ENCODE assay signal across 13 mouse cellular contexts in the genomic region with DNA sequence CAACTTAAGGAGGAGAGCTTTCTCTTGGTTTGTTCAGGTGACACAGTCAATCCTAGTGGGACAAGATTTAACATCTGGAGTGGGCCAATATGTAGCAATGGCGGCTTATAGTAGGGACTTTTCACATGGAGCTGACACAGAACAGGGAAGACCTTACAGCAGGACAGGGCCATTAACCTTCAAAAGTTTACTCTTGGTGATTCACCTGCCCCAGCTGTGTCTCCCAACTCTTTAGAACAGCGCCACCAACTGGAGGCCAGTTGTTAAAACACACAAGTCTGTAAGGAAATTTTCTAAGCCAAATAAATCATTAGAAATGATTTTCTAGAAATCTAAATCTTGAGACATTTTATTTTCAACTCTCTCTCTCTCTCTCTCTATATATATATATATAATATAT. TPM values are rescaled to one million over a fixed set of nuclear protein-coding genes. Genes with fewer than 3 reads are reported as not detected.
A peak's percentile ranks its signal among the peaks of the same experiment; 100 is the strongest.
DNase-seq lines count a peak whose midpoint lies in the region; ATAC-seq lines count a peak whose summit lies in the region.
"Had no signal": no experiment of that assay in that cellular context is flagged by ENCODE, and none has a peak within 500 bp of the region (broad histone marks: within the 10 kb centered on the region; RNA-seq: fewer than 3 reads in every experiment).

No protein-coding gene starts in this region.

- no peak for ATAC-seq in heart, embryonic 12.5 days (ENCODE audit: insufficient number of reproducible peaks, low FRiP score)
- no peak for ATAC-seq in forebrain, embryonic 15.5 days (replicated peaks)

- intact Hi-C loops in left cerebral cortex, postnatal 25 days (cut with DNase I) = no loop called here

- H3K36me3 ChIP-seq in heart, embryonic 12.5 days = no peaks in the 10 kb centered on the region
- no peaks in the 10 kb centered on the region for H3K36me3 ChIP-seq in forebrain, embryonic 15.5 days
- H3K36me3 ChIP-seq: embryonic facial prominence, embryonic 15.5 days had no signal

- H3K9me3 ChIP-seq in heart, embryonic 12.5 days (replicated peaks) = peaks cover 7% of the 10 kb centered on the region
- H3K9me3 ChIP-seq in forebrain, embryonic 15.5 days = no peaks in the 10 kb centered on the region
- H3K9me3 ChIP-seq: embryonic facial prominence, embryonic 15.5 days had no signal

- no peak overlapping the region for H3K4me3 ChIP-seq in heart, embryonic 12.5 days
- no peak overlapping the region for H3K4me3 ChIP-seq in forebrain, embryonic 15.5 days
- H3K4me3 ChIP-seq: embryonic facial prominence, embryonic 15.5 days had no signal

- H3K4me2 ChIP-seq in heart, embryonic 12.5 days = no peak overlapping the region
- no peak overlapping the region for H3K4me2 ChIP-seq in forebrain, embryonic 15.5 days (replicated peaks)
- H3K4me2 ChIP-seq: embryonic facial prominence, embryonic 15.5 days; hindbrain, embryonic 14.5 days had no signal

- DNase-seq in heart, postnatal 4 days = peak; percentile 22
- peak; percentile 17 for DNase-seq in retina, postnatal 1 day
- no peak for DNase-seq in retina, embryonic 14.5 days (ENCODE audit: low spot score)
- DNase-seq in ZHBTc4 (ENCODE audit: low read depth, low spot score) = peak; percentile 90
- DNase-seq in lung, postnatal 36 days = peak; percentile 15
- no peak for DNase-seq in left cerebral cortex, postnatal 25 days (ENCODE audit: low spot score in 2 of 2)
- DNase-seq: cerebellum, adult 8-10 months; gastrocnemius, postnatal 14 days had no signal

- WGBS in heart, embryonic 12.5 days = 36% methylated on average over 2 of the region's 2 CpGs
- 56% methylated on average over 2 of the region's 2 CpGs for WGBS in forebrain, embryonic 15.5 days

- 0 out of 2 replicates have a peak, but pooled peaks cover 7% of the 10 kb centered on the region for H3K4me1 ChIP-seq in heart, embryonic 12.5 days (replicated peaks)
- peaks cover 3% of the 10 kb centered on the region; the same call in 1 of the 2 replicates for H3K4me1 ChIP-seq in forebrain, embryonic 15.5 days
- H3K4me1 ChIP-seq: embryonic facial prominence, embryonic 15.5 days had no signal

- H3K27me3 ChIP-seq in heart, embryonic 12.5 days (replicated peaks) = no peaks in the 10 kb centered on the region
- H3K27me3 ChIP-seq in forebrain, embryonic 15.5 days = no peaks in the 10 kb centered on the region
- H3K27me3 ChIP-seq: embryonic facial prominence, embryonic 15.5 days had no signal

- H3K27ac ChIP-seq in heart, embryonic 12.5 days (ENCODE audit: poor library complexity, severe bottlenecking) = no peak overlapping the region
- no peak overlapping the region for H3K27ac ChIP-seq in forebrain, embryonic 15.5 days (replicated peaks)
- H3K27ac ChIP-seq: embryonic facial prominence, embryonic 15.5 days; hindbrain, embryonic 14.5 days had no signal

- no peak overlapping the region for H3K9ac ChIP-seq in heart, embryonic 12.5 days
- H3K9ac ChIP-seq in forebrain, embryonic 15.5 days (replicated peaks) = no peak overlapping the region
- H3K9ac ChIP-seq: embryonic facial prominence, embryonic 15.5 days; hindbrain, embryonic 14.5 days had no signal

RNA-seq across cellular contexts. Expression of gene Fkbp4, which starts 28.8 kb away (rescaled TPM):
- total RNA-seq in heart, postnatal 4 days (2021) = 100 to 1,000 TPM; 199 to 200 TPM
- polyA plus RNA-seq in heart, embryonic 12.5 days (2016; fragmentation: Nextera tagmentation; extraction: Ambion mirVana) = 295 and 296 TPM in 2 replicates
- total RNA-seq in left cerebral cortex, postnatal 25 days (2021) = 100 to 1,000 TPM; 117 to 119 TPM
- 431 and 436 TPM in 2 replicates for polyA plus RNA-seq in forebrain, embryonic 15.5 days (2015; fragmentation: Nextera tagmentation; extraction: Ambion mirVana)

RNA-seq across cellular contexts. Expression of gene Itfg2, which starts 42.6 kb away (rescaled TPM):
- 10 to 100 TPM; 27.8 to 34.2 TPM for total RNA-seq in heart, postnatal 4 days (2021)
- 28.4 and 29.1 TPM in 2 replicates for polyA plus RNA-seq in heart, embryonic 12.5 days (2016; fragmentation: Nextera tagmentation; extraction: Ambion mirVana)
- 10 to 100 TPM; 25.0 to 30.9 TPM for total RNA-seq in left cerebral cortex, postnatal 25 days (2021)
- polyA plus RNA-seq in forebrain, embryonic 15.5 days (2015; fragmentation: Nextera tagmentation; extraction: Ambion mirVana) = 35.5 and 40.5 TPM in 2 replicates

RNA-seq across cellular contexts. Expression of gene Pzp, which starts 59.2 kb away (rescaled TPM):
- 1 to 10 TPM; 1.1 to 2.9 TPM for total RNA-seq in heart, postnatal 4 days (2021)
- 0.21 and 0.34 TPM in 2 replicates for polyA plus RNA-seq in heart, embryonic 12.5 days (2016; fragmentation: Nextera tagmentation; extraction: Ambion mirVana)
- not detected for total RNA-seq in left cerebral cortex, postnatal 25 days (2021)
- polyA plus RNA-seq in forebrain, embryonic 15.5 days (2015; fragmentation: Nextera tagmentation; extraction: Ambion mirVana) = 0.14 TPM in 1 of 2 replicates, not detected in the other
- total RNA-seq: gastrocnemius, postnatal 14 days; layer of hippocampus, postnatal 25 days had no signal

Comparison
In these comparisons a context has a peak if more than half of its experiments do, and no peak if none do; other contexts are left out.
1. DNase-seq: peak in heart, postnatal 4 days (single experiment), retina, postnatal 1 day (single experiment), ZHBTc4 (single experiment) and lung, postnatal 36 days (single experiment); none in retina, embryonic 14.5 days (single experiment) and left cerebral cortex, postnatal 25 days (0 of 2).